Mouse (Mus musculus) lung, postnatal 4 days (tissue): ENCODE measurements around the gene Pitpna.

Experiments
- DNase-seq, 2 experiments: peaks; one replicate each; pipeline ENCODE4 v3.0.0; 2021

Pitpna gene

DNA sequence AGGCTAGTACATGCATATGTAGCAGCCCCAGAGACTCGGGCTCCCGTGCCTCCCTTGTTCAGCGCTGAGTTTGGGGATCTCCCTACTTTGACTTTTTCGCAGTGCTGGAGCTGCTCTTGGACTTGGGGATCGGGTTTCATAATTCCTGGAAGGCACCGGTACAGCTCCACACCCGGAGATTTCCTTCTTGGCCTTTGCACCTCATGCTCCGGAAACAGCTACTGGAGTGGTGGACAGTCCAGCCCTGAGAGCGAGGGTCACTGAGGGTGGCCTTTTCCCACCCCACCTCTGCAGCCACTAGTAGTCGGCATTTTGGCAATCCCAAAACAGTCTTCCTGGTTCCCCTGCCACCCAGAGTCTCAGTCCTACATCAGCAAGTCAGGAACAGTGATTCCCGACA, 47.4 kb downstream of the Pitpna start:
- DNase-seq, result peak in 1 of 2 experiments; percentile 43

DNA sequence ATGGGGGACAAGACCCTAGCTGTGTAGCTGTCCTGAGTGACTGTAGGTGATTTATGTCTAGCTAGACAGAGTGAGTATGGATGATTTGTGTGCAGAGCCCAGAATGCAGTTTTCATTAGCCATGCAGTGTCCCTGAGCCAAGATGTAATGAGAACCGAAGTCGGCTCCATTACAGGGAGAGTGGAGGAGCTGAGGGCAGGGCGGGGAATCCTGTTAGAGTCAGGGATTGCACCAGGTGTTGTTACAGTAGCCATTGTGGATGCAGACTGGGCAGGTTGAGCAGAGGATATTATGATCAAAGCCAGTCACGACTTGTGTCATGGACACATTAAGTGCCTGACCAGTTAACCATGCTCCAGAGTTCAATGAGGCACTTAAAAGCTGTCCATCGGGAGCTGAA, 55.4 kb downstream of the Pitpna start:
- DNase-seq, result no peak

DNA sequence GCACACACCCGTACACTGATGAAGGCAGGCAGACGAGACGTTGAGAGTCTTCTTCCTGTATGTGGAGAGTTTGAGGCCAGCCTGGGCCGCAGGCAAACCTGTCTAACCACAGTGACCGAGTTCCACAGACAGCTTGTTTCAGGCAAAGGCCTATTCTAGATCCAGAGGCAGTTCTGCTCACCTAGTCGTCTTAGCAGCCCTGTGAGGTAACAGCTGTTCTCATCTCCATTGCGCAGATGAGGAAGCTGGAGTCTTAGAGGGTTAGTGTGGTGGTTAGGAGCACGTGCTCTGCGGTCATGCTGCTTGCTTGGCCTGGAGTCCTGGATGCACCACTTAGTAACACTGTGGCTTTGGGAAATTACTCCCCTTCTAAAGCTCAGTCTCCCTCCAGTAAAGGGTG, 56.8 kb downstream of the Pitpna start:
- no peak for DNase-seq

- no peak for DNase-seq
These were observed 59.8 kb downstream of the Pitpna start for GRCm38 (mm10) chr11:75647681-75648211.

DNA sequence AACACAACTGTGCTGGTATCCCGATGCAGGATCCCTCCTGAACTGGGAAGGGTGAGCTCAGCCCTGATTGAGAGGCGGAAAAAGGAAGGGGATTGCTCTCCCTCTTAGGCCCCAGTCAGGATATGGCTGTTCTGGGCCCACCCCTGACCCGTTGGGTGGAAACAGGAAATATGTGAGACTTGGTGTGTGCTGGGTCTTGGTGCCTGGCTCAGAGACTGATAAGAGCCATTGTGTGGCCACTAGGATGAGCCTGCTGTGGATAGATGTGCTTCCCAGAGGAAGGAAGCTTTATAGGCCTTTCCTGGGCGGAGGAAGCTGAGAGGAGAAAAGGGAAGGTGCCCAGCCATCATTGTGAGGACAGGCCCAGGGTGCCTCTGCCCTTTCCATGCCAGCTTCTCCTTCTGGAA, 61.3 kb downstream of the Pitpna start:
- peak; percentile 66 to 83 for DNase-seq

GRCm38 (mm10) chr11:75650311-75650710, 62.4 kb downstream of the Pitpna start, which contains the start of gene Myo1c:
Gene Myo1c (plus strand): TSS chr11:75650504.
- no peak for DNase-seq

DNA sequence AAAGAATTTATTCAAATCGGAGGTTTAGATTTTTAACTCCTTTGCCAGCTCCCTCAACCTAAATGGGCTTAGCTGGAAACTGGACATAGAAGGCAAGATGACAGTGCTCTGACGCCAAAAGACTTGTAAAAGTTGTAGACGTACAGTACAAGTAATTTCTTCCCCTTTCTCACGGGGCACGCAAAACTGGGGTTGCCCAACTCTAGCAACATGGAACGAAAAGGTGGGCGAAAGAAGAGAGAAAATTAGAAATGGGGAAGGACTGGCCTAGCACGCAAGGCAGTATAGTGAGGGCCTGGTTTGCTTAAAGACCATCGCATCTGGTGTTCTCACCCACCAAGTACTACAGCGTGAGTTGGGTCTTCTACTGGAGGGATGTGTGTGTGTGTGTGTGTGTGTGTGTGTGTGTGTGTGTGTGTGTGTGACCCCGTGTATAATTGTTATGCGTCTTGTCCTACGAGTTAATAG, 63.1 kb downstream of the Pitpna start:
- peak in 1 of 2 experiments; percentile 52 for DNase-seq

DNA sequence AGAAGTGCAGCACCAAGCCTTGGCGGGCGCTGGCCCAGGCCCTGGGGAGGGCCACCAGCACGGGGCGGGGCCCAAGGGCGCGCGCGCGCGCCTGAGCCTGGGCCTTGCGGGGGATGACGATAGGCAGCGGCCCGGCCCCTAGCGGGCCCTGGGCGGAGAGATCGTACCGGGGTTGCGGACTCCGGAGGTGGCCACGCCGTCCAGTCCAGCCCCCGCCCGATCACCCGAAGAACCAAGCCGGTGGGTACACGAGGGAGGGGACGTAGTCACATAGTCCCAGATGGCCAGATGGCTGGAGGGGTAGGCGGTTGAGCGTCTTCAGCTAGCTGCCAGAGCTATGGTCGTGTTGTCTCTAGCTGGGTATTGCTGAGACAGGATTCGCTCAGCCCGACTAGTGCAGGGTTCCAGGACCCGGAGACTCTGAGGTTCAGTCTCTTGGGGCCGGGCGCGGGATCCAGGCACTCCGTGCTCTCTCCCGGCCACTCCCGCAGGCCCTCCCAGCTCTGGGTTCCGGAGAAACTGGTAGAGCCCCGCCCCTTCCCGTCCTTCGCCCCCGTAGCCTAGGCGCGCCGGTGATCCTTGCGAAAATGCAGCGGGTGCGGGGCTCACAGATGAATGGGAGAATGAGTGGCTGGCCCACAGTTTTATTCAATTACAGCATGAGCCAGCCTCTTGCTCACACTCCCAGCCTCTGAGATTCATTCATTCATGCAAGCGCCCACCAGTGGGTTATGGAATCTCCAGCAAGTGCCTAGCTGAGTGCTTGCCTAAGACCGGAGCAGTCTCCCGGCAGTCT, 63.7 kb downstream of the Pitpna start:
- peak; percentile 89 to 93 for DNase-seq

- peak; percentile 46 for DNase-seq
These were observed 64.5 kb downstream of the Pitpna start for GRCm38 (mm10) chr11:75652222-75652941.

DNA sequence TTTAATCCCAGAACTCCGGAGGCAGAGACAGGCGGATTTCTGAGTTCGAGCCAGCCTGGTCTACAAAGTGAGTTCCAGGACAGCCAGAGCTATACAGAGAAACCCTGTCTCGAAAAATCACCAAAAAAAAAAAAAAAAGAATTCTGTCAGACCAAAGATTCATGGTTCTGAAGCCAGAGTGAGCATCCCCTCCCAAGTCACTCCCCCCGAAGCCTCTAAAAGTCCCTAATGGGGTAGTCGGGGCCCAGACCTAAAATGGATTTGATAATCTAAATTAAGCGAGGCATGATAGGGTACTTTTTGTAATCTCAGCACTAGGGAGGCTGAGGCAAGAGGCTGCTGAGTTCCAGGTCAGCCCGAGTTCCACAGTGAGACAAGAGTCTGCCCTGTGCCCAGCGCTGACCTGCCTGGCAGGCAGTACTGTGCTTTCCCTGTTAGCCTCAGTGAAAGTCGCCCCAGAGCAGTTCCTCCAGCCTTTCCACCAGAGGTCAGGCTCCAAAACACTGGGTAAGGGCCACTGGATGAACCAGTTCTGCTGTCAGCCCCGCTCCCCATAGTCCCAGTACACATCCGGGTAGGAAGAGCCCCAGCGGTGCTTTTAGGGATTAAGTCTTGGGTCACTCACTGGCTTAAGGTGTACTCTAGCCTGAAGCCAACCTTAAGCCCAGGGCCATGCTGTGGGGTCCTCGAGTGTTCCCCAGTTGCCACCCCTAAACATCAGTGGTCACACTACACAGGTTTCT, 65.2 kb downstream of the Pitpna start:
- peak; percentile 64 to 67 for DNase-seq

GRCm38 (mm10) chr11:75653781-75654470, 66.0 kb downstream of the Pitpna start:
- DNase-seq, result peak; percentile 94 to 97

DNA sequence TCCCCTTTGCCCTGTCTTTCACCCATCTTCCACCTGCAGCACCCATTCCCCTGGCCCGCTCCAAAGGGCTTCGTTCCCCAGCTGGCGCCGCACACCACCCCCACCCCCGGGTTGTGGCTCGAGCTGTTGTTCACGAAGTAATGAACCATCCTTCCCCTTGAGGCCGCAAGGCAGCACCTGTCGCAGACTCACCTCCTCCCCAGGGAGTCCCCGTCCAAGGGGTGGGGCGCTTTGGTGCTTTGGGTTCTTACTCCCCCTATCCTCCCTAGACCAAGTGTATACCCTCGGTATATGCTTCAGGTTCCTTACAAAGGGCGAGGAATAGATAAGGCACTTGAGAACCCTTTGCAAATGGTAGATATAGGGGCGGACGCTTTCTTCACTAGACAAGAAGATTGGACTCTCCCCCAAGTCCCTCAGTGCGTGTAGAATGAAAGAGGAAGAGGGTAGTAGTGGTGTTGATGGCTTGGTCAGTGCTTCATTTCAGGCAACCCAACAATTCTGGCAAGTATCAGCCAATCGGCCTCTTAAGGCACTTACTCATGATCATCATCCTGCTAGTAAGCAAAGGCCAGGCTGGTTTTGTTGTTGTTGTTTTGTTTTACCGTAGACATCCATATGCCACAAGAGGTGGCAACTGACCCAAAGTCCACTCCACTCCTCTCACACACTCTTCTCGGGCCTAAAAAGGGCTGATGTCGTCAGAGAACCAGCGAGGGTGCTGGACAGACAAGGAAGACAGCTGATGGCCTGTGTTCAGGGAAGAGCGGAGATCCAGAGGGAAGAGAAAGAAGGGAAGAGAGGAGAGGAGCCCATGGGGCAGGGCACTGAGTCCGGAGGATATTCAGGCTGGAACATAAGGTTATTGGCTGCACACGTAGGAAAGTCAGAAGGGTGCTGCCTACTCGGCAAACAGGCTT, 66.8 kb downstream of the Pitpna start:
- DNase-seq, result peak in 1 of 2 experiments; percentile 71

- peak; percentile 87 to 90 for DNase-seq
These were observed 68.0 kb downstream of the Pitpna start for GRCm38 (mm10) chr11:75655621-75656545.

GRCm38 (mm10) chr11:75656621-75657590, 69.0 kb downstream of the Pitpna start:
- DNase-seq, result peak; percentile 48 to 68

- no peak for DNase-seq
These were observed 69.9 kb downstream of the Pitpna start for GRCm38 (mm10) chr11:75657841-75658240.

DNA sequence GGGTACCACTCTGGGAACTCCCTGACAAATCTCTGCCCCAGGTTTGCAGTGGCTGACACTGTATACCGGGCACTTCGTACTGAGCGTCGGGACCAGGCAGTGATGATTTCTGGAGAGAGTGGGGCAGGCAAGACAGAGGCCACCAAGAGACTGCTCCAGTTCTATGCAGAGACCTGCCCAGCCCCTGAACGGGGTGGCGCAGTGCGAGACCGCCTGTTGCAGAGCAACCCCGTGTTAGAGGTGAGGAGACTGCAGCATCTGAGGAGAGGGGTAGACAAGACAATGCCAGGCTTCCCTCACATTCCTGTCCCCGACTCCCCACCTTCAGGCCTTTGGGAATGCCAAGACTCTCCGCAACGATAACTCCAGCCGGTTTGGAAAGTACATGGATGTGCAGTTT, 70.4 kb downstream of the Pitpna start:
- DNase-seq, result no peak

DNA sequence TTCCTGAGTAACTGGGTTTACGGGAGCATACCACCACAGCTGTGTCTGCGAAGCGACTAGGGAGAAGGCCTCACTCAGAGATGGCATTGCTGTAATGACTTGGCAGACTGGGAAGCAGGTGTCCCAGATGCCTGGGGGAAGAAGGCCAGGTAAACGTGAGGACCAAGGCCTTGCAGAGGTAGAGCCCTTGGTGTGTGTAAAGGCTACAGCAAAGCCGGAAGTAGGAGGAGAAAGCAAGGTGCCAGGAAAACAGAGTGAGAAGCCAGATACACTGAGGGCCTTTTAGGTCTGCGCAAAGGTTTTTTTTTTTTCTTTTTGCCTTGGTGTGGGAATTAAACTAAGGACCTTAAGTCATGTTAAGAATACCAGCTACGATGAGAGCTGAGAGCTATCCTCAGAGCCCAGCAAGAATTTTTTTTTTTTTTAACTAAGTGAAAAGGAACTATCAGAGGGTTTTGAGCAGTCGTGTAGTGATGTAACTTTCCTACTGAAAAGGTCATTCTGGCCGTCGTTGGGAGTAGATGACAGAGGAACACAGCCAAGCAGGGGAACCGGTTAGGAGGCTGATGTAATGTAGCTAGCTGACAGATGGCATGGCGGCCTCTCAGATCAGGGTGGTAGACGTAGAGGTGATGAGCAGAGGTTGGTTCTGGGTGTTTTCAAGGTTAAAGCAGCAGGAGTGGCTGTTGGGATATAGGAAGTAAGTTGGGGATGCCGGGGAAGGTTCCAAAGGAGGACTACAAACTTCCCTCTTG, 71.3 kb downstream of the Pitpna start:
- DNase-seq, result no peak

GRCm38 (mm10) chr11:75660081-75660590, 72.2 kb downstream of the Pitpna start:
- no peak for DNase-seq
